Mouse (Mus musculus) embryonic facial prominence, embryonic 15.5 days (tissue): ENCODE data around the gene Vapb. TPM values are rescaled to one million over a fixed set of nuclear protein-coding genes. Genes with fewer than 3 reads are reported as not detected.

ENCODE experiments used
- ATAC-seq: fragments of 200-750 bp; cut with Nextera tagmentation; 2 replicates; pipeline ENCODE4 v1.8.0; 2017; ENCODE audit warnings: low read depth, moderate TSS enrichment; ENCODE audit not compliant: insufficient number of reproducible peaks, low FRiP score, low TSS enrichment
- H3K27ac ChIP-seq: fragments of 300-500 bp; sonication (generic); replicated peaks from 2 replicates; pipeline ENCODE4 v1.5.1; 2015; ENCODE audit warnings: mild to moderate bottlenecking, inconsistent platforms
- H3K27me3 ChIP-seq: fragments of 300-500 bp; sonication (generic); 2 replicates; pipeline ENCODE4 v1.6.1; 2015; ENCODE audit warnings: inconsistent platforms
- H3K36me3 ChIP-seq: fragments of 300-500 bp; sonication (generic); 2 replicates; pipeline ENCODE4 v1.6.1; 2015; ENCODE audit warnings: mild to moderate bottlenecking, inconsistent platforms
- H3K4me1 ChIP-seq: fragments of 300-500 bp; sonication (generic); 2 replicates; pipeline ENCODE4 v1.6.1; 2015; ENCODE audit warnings: inconsistent platforms
- H3K4me2 ChIP-seq: fragments of 300-500 bp; sonication (generic); replicated peaks from 2 replicates; pipeline ENCODE4 v1.6.1; 2015; ENCODE audit warnings: mild to moderate bottlenecking, inconsistent platforms
- H3K4me3 ChIP-seq: fragments of 300-500 bp; sonication (generic); replicated peaks from 2 replicates; pipeline ENCODE4 v1.5.1; 2015; ENCODE audit warnings: mild to moderate bottlenecking, inconsistent platforms
- H3K9ac ChIP-seq: fragments of 300-500 bp; sonication (generic); 2 replicates; pipeline ENCODE4 v1.6.1; 2015; ENCODE audit warnings: inconsistent platforms
- H3K9me3 ChIP-seq: fragments of 300-500 bp; sonication (generic); replicated peaks from 2 replicates; pipeline ENCODE4 v1.6.1; 2016; ENCODE audit warnings: inconsistent platforms
- WGBS: fragments of 180-500 bp; shearing (Covaris S2); methylation state at CpG from one replicate; pipeline ENCODE4 v1.1.7; 2015; 5-methylcytosine and 5-hydroxymethylcytosine counted together
- polyA plus RNA-seq: library from polyadenylated mRNA; unstranded; fragments of >200 nt; fragmentation: Nextera tagmentation; extraction: Ambion mirVana; gene quantifications from 2 replicates; pipeline ENCODE4 v1.2.1, GENCODE M21; 2015

Gene Vapb
- polyA plus RNA-seq, 1 experiment from 2014 or later = 16.5 TPM

- peaks cover 13% of the 10 kb centered on the region for H3K4me1 ChIP-seq
- no peak overlapping the region for H3K4me2 ChIP-seq
- ATAC-seq = no peak
- H3K9me3 ChIP-seq = no peaks in the 10 kb centered on the region
- WGBS = 61% methylated on average over 10 of the region's 10 CpGs
- H3K4me3 ChIP-seq = no peak overlapping the region
- peaks cover 10% of the 10 kb centered on the region; the same call in 1 of the 2 replicates for H3K36me3 ChIP-seq
- no peak overlapping the region for H3K9ac ChIP-seq
- no peak overlapping the region for H3K27ac ChIP-seq
- no peaks in the 10 kb centered on the region for H3K27me3 ChIP-seq
Observed at GRCm38 (mm10) chr2:173769183-173769582, 31.9 kb downstream of the Vapb start.

GRCm38 (mm10) chr2:173770620-173771019, 33.3 kb downstream of the Vapb start:
- ATAC-seq = no peak
- Histone ChIP-seq H3K27me3 (no peaks in the 10 kb centered on the region), H3K4me1 (peaks cover 12% of the 10 kb centered on the region), H3K9me3 (no peaks in the 10 kb centered on the region), H3K4me3 (no peak overlapping the region), H3K36me3 (peaks cover 10% of the 10 kb centered on the region; the same call in 1 of the 2 replicates), H3K4me2 (no peak overlapping the region), H3K27ac (peak overlapping the region; percentile 44; the same call in 1 of the 2 replicates), H3K9ac (no peak overlapping the region)
- 68% methylated on average over 5 of the region's 5 CpGs for WGBS

GRCm38 (mm10) chr2:173771706-173772105, 34.4 kb downstream of the Vapb start:
- H3K27ac ChIP-seq = no peak overlapping the region
- H3K4me1 ChIP-seq = peaks cover 18% of the 10 kb centered on the region
- 62% methylated on average over 8 of the region's 8 CpGs for WGBS
- peaks cover 13% of the 10 kb centered on the region; the same call in 1 of the 2 replicates for H3K36me3 ChIP-seq
- H3K4me2 ChIP-seq = no peak overlapping the region
- ATAC-seq = no peak
- no peak overlapping the region for H3K4me3 ChIP-seq
- no peaks in the 10 kb centered on the region for H3K9me3 ChIP-seq
- no peaks in the 10 kb centered on the region for H3K27me3 ChIP-seq
- no peak overlapping the region for H3K9ac ChIP-seq

- Histone ChIP-seq H3K4me2 (no peak overlapping the region), H3K36me3 (peaks cover 32% of the 10 kb centered on the region), H3K9me3 (no peaks in the 10 kb centered on the region), H3K4me1 (peaks cover 16% of the 10 kb centered on the region; the same call in 1 of the 2 replicates), H3K27me3 (no peaks in the 10 kb centered on the region), H3K4me3 (no peak overlapping the region), H3K9ac (no peak overlapping the region), H3K27ac (no peak overlapping the region)
- WGBS = 58% methylated on average over 3 of the region's 3 CpGs
- ATAC-seq = no peak
Observed at GRCm38 (mm10) chr2:173775556-173775955, 38.2 kb downstream of the Vapb start.

DNA sequence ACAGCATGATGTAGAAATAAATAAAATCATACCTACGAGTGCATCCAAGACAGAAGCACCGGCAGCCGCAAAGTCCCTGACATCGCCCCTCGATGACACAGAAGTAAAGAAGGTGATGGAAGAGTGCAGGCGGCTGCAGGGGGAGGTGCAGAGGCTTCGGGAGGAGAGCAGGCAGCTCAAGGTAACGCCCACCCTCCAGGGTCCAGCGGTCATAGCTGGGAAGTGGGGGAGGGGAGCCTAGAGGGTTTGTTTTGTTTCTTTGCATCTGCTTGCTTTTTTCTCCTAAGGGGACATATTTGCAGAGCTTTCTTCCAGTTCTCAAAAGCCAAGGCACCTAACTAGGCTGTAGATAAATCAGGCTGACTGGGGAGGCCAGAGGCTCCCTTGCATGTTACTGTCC, 38.8 kb downstream of the Vapb start:
- H3K27ac ChIP-seq = no peak overlapping the region
- 29% methylated on average over 9 of the region's 9 CpGs for WGBS
- no peak for ATAC-seq
- peaks cover 32% of the 10 kb centered on the region for H3K36me3 ChIP-seq
- no peak overlapping the region for H3K4me3 ChIP-seq
- H3K4me1 ChIP-seq = peaks cover 16% of the 10 kb centered on the region; the same call in 1 of the 2 replicates
- H3K9me3 ChIP-seq = no peaks in the 10 kb centered on the region
- no peak overlapping the region for H3K9ac ChIP-seq
- no peak overlapping the region for H3K4me2 ChIP-seq
- H3K27me3 ChIP-seq = no peaks in the 10 kb centered on the region

GRCm38 (mm10) chr2:173780931-173781330, 43.6 kb downstream of the Vapb start:
- H3K4me3 ChIP-seq = no peak overlapping the region
- no peak overlapping the region for H3K4me2 ChIP-seq
- H3K36me3 ChIP-seq = peaks cover 32% of the 10 kb centered on the region
- WGBS = 73% methylated on average over 5 of the region's 5 CpGs
- H3K27ac ChIP-seq = no peak overlapping the region
- peaks cover 25% of the 10 kb centered on the region for H3K4me1 ChIP-seq
- no peaks in the 10 kb centered on the region for H3K9me3 ChIP-seq
- no peak for ATAC-seq
- H3K9ac ChIP-seq = no peak overlapping the region
- H3K27me3 ChIP-seq = no peaks in the 10 kb centered on the region

DNA sequence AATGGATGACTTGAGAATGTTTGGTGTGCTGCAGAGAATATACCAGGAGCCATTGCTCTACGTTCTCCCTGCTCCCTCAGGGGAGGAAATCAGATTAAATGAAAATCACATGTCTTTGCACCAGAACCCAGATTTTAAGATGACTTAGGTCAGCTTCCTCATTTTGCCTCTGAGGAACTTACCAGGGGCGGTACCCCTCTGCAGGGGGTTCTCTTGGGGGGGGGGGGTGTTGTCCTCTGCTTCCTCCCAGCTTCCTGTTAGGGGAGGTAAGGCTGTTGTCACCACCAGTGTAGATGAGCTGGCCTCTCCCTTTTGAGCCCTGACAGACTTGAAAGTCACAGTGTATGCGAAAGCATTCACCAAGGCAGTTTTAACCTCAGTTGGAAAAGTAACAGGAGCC, 47.1 kb downstream of the Vapb start:
- H3K4me3 ChIP-seq = no peak overlapping the region
- WGBS = 34% methylated on average over 3 of the region's 3 CpGs
- no peak overlapping the region for H3K9ac ChIP-seq
- no peaks in the 10 kb centered on the region for H3K9me3 ChIP-seq
- H3K36me3 ChIP-seq = peaks cover 1% of the 10 kb centered on the region
- peaks cover 21% of the 10 kb centered on the region for H3K4me1 ChIP-seq
- H3K27ac ChIP-seq = 0 out of 2 replicates have a peak overlapping the region, but pooled peaks have one; percentile 17
- ATAC-seq = no peak
- H3K4me2 ChIP-seq = no peak overlapping the region
- no peaks in the 10 kb centered on the region for H3K27me3 ChIP-seq

GRCm38 (mm10) chr2:173784884-173785283, 47.6 kb downstream of the Vapb start:
- ATAC-seq = no peak
- H3K27ac ChIP-seq = 0 out of 2 replicates have a peak overlapping the region, but pooled peaks have one; percentile 17
- no peaks in the 10 kb centered on the region for H3K9me3 ChIP-seq
- H3K4me2 ChIP-seq = no peak overlapping the region
- no peaks in the 10 kb centered on the region; the same call in 1 of the 2 replicates for H3K36me3 ChIP-seq
- H3K9ac ChIP-seq = no peak overlapping the region
- peaks cover 27% of the 10 kb centered on the region for H3K4me1 ChIP-seq
- 69% methylated on average over 6 of the region's 6 CpGs for WGBS
- no peaks in the 10 kb centered on the region for H3K27me3 ChIP-seq
- no peak overlapping the region for H3K4me3 ChIP-seq

DNA sequence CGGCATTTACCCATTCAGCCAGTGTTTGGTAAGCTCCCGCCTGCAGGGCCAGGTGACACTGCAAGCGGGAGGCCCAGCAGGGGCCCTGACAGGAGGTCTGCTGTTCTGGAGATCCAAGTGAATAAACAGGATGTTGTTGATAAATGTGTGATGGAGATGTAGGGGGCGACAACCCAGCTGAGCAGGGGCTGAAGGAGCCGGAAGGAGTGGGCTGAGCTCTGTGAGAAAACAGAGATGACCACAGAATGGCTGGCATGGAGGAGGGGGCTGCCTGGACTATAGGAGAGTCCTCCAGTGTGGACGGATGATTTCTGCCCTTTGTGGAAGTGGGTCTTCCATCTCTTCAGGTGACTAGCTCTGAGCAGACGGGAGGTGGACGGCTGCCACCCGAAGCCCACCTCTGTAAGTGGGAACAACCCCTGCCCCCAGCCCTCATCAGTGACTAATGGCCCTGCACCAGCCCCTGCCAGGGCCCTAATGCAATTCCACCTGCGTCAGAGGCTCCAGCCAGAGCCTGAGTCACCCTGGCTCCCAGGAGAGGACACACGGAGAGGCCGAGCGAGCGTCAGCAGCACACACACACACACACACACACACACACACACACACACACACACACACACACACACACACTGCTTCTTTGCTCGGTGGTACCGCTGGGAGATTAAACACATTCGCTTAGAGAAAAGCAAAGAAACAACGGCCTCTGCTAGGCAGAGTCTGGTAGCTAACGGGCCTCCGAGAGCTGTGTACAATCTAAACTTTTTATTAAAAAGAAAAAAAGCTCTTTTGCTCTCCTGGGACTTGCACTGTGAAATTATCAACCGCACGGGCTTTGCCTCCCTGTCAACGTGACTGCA, 52.9 kb downstream of the Vapb start:
- no peaks in the 10 kb centered on the region for H3K36me3 ChIP-seq
- H3K9me3 ChIP-seq = no peaks in the 10 kb centered on the region
- H3K9ac ChIP-seq = no peak overlapping the region
- no peak overlapping the region for H3K4me3 ChIP-seq
- 13% methylated on average over 23 of the region's 23 CpGs for WGBS
- peak overlapping the region; percentile 72 for H3K27ac ChIP-seq
- no peaks in the 10 kb centered on the region for H3K27me3 ChIP-seq
- peak; percentile 58; the same call in 1 of the 2 replicates for ATAC-seq
- H3K4me2 ChIP-seq = no peak overlapping the region
- peaks cover 33% of the 10 kb centered on the region for H3K4me1 ChIP-seq

DNA sequence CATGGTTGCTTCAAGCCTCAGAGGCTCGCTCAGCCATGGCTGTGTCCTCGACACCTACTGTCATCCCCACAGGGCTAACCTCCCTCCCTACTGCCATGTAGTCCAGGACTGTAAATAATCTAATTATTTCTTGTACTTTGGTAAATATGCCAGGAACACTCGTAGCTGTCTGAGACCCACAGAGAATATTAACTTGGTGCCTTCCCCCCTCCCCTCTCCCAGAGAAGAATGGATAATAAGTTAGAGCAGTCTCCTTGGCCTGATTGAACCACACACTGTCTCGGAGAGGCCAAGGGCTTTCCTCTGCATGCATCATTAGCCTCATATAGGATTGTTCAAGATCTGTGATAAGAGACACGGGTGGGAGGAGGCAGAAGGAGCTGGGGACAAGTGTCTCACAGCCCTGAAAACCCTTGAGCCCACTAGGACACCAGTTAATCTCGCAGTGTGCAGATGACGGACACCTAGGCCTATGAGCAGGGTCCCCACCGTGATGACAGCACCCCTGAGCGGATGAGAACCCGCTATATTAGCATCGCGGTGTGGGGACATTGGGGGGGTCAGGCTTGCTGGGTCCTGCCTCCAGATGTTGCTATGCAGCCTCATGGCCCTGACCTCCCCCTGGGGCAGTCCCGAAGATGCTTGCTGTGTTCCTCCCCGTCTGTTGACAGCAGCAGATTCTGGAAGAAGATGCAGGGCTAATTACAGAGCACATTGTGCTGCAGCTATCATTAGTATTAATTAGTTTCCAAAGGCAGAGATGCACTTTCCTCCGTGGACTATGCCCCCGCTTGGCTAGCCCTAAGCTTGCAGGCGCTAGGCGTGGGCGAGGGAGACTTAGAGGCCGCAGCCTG, 54.8 kb downstream of the Vapb start:
- Histone ChIP-seq H3K9me3 (no peaks in the 10 kb centered on the region), H3K27me3 (no peaks in the 10 kb centered on the region), H3K4me2 (no peak overlapping the region), H3K9ac (no peak overlapping the region), H3K4me1 (peaks cover 33% of the 10 kb centered on the region), H3K27ac (0 out of 2 replicates have a peak overlapping the region, but pooled peaks have one; percentile 28), H3K4me3 (no peak overlapping the region), H3K36me3 (no peaks in the 10 kb centered on the region)
- 68% methylated on average over 20 of the region's 20 CpGs for WGBS
- no peak for ATAC-seq

DNA sequence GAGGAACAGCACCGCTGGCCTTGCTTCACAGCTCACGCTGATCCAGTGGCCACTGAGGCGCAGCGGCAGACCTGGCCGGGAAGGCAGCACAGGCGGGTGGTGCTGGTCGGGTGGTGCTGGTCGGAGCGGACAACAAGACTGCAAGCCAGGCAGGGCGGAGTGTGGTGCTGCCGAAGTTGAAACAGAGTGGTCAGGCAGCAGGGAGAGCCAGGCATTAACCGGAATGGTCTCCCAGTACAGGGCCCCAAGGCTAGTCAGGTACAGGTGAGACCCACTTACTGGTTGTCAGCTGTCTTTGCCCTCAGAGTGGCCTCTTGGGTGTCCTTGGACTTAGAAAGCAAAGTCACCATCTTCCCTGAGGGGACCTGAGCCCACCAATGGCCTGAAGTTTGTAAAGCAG, 56.7 kb downstream of the Vapb start:
- Histone ChIP-seq H3K4me3 (no peak overlapping the region), H3K4me1 (peaks cover 33% of the 10 kb centered on the region), H3K27me3 (no peaks in the 10 kb centered on the region), H3K9me3 (no peaks in the 10 kb centered on the region), H3K4me2 (no peak overlapping the region), H3K36me3 (no peaks in the 10 kb centered on the region), H3K27ac (no peak overlapping the region), H3K9ac (no peak overlapping the region)
- WGBS = 89% methylated on average over 12 of the region's 12 CpGs
- no peak for ATAC-seq
